8 mouse cellular contexts compared by ENCODE assay signal in genomic region chr6:54326671-54327625, GRCm38 (mm10). TPM values are rescaled to one million over a fixed set of nuclear protein-coding genes. Genes with fewer than 3 reads are reported as not detected.
DNase-seq lines count a peak whose midpoint lies in the region; ATAC-seq and TF ChIP-seq lines count a peak whose summit lies in the region.

No protein-coding gene starts in this region.

- no peak for TF ChIP-seq CTCF in CH12.LX (conservative IDR thresholded peaks at IDR 0.05 in 1 of 2, IDR thresholded peaks at IDR 0.05 in 1 of 2; ENCODE audit: low read depth in 2 of 2, low read length in 2 of 2)
- TF ChIP-seq CTCF in brain, embryonic 14.5 days (IDR thresholded peaks at IDR 0.05; ENCODE audit: borderline replicate concordance, extremely low read depth, insufficient read depth, insufficient read length): no peak
- no peak for TF ChIP-seq CTCF in liver, embryonic 14.5 days (IDR thresholded peaks at IDR 0.05; ENCODE audit: low read depth)

- TF ChIP-seq POLR2A in CH12.LX (IDR thresholded peaks at IDR 0.05; ENCODE audit: low read depth, low read length): no peak
- TF ChIP-seq POLR2A in brain, embryonic 14.5 days (IDR thresholded peaks at IDR 0.05; ENCODE audit: borderline replicate concordance, extremely low read depth, insufficient read depth, insufficient read length, poor library complexity, severe bottlenecking): no peak

- peak overlapping the region in 1 of 3 experiments; percentile 14 for H3K4me3 ChIP-seq in CH12.LX (replicated peaks in 1 of 3; ENCODE audit: low read depth in 2 of 3, low read length in 2 of 3, poor library complexity in 1 of 3)
- peak overlapping the region; percentile 52 for H3K4me3 ChIP-seq in forebrain, embryonic 12.5 days (replicated peaks)
- H3K4me3 ChIP-seq in liver, embryonic 14.5 days (ENCODE audit: insufficient read depth in 1 of 2, low read depth in 2 of 2, low read length in 2 of 2): peak overlapping the region; percentile 44 to 47

- peak overlapping the region; percentile 41; the same call in 1 of the 2 replicates for H3K4me2 ChIP-seq in CH12.LX (ENCODE audit: insufficient read depth, low read depth, poor library complexity, severe bottlenecking)
- H3K4me2 ChIP-seq in forebrain, embryonic 12.5 days: peak overlapping the region; percentile 96
- peak overlapping the region; percentile 62 for H3K4me2 ChIP-seq in liver, embryonic 14.5 days (ENCODE audit: low read depth)

- H3K36me3 ChIP-seq in CH12.LX (replicated peaks in 1 of 2; ENCODE audit: control insufficient read depth in 1 of 2, insufficient read depth in 1 of 2, low read length in 1 of 2): no peaks in the 10 kb centered on the region
- no peaks in the 10 kb centered on the region for H3K36me3 ChIP-seq in forebrain, embryonic 12.5 days (replicated peaks)
- no peaks in the 10 kb centered on the region for H3K36me3 ChIP-seq in liver, embryonic 14.5 days (replicated peaks; ENCODE audit: control insufficient read depth, insufficient read depth, low read depth)

- in situ Hi-C loops in CH12.LX (cut with MboI; ENCODE audit: low pct_ligation_motif_present, low pct_unique_long_range_greater_than_20kb, low sequenced_read_pairs): no loop called here

- TF ChIP-seq RAD21 in CH12.LX (IDR thresholded peaks at IDR 0.05; ENCODE audit: low read depth, low read length): no peak

- intact Hi-C loops in heart, postnatal 14 days (cut with DNase I): no loop called here

- no peak for TF ChIP-seq EP300 in CH12.LX (IDR thresholded peaks at IDR 0.05; ENCODE audit: low read length)
- no peak for TF ChIP-seq EP300 in liver, embryonic 14.5 days (IDR thresholded peaks at IDR 0.05; ENCODE audit: low read depth)

- peaks cover 0 to 18% of the 10 kb centered on the region in 2 experiments; a peak in 2 of 4 replicates for H3K4me1 ChIP-seq in CH12.LX (ENCODE audit: control insufficient read depth in 1 of 2, insufficient read depth in 2 of 2)
- peaks cover 21% of the 10 kb centered on the region for H3K4me1 ChIP-seq in forebrain, embryonic 12.5 days
- no peaks in the 10 kb centered on the region; a peak in 1 of 4 replicates for H3K4me1 ChIP-seq in liver, embryonic 14.5 days (replicated peaks; ENCODE audit: control insufficient read depth in 2 of 2, insufficient read depth in 2 of 2, low read length in 1 of 2)

- H3K9ac ChIP-seq in CH12.LX (ENCODE audit: insufficient read depth, low read depth): no peak overlapping the region
- peak overlapping the region; percentile 47 for H3K9ac ChIP-seq in forebrain, embryonic 12.5 days
- H3K9ac ChIP-seq in liver, embryonic 14.5 days (replicated peaks): no peak overlapping the region

- dilution Hi-C loops in CH12.LX (cut with MboI; ENCODE audit: extremely low pct_ligation_motif_present, extremely low pct_unique_long_range_greater_than_20kb, low sequenced_read_pairs): no loop called here

- H3K79me2 ChIP-seq in CH12.LX (replicated peaks; ENCODE audit: control insufficient read depth, extremely low read depth, insufficient read depth, poor library complexity, severe bottlenecking): no peaks in the 10 kb centered on the region

- no peaks in the 10 kb centered on the region for H3K27me3 ChIP-seq in CH12.LX (replicated peaks)
- peaks cover 57% of the 10 kb centered on the region for H3K27me3 ChIP-seq in forebrain, embryonic 12.5 days
- H3K27me3 ChIP-seq in liver, embryonic 14.5 days (ENCODE audit: control insufficient read depth, insufficient read depth, low read length): peaks cover 16% of the 10 kb centered on the region

- under 1% methylated on average over 53 of the region's 53 CpGs for WGBS in forebrain, embryonic 12.5 days
- 1% methylated on average over 53 of the region's 53 CpGs for WGBS in liver, embryonic 14.5 days (ENCODE audit: insufficient replicate concordance)

- peak; percentile 61; the same call in 1 of the 2 replicates for ATAC-seq in forebrain, embryonic 12.5 days (ENCODE audit: low FRiP score)
- ATAC-seq in liver, embryonic 14.5 days (ENCODE audit: insufficient read depth): peak; percentile 45; the same call in 1 of the 2 replicates

- DNase-seq in CH12.LX (ENCODE audit: extremely low read depth): no peak
- peak; percentile 78 for DNase-seq in brain, embryonic 14.5 days (ENCODE audit: low read depth)
- DNase-seq in heart, postnatal 14 days: peak; percentile 38 to 57
- DNase-seq in kidney, postnatal 36 days: peak; percentile 87 to 90
- peak in 1 of 3 experiments; percentile 11 for DNase-seq in liver, embryonic 14.5 days (ENCODE audit: low read depth in 3 of 3, low spot score in 3 of 3)
- DNase-seq in neural tube, embryonic 10.5 days (ENCODE audit: extremely low spot score, low spot score): peak; percentile 70
- peak; percentile 34 for DNase-seq in thymus, postnatal 4 days

- no peak overlapping the region for H3K27ac ChIP-seq in CH12.LX (ENCODE audit: insufficient read depth, low read depth)
- 0 out of 2 replicates have a peak overlapping the region, but pooled peaks have one; percentile 19 for H3K27ac ChIP-seq in forebrain, embryonic 12.5 days
- no peak overlapping the region for H3K27ac ChIP-seq in liver, embryonic 14.5 days

- no peaks in the 10 kb centered on the region for H3K9me3 ChIP-seq in CH12.LX (replicated peaks; ENCODE audit: low read length)
- no peaks in the 10 kb centered on the region for H3K9me3 ChIP-seq in forebrain, embryonic 12.5 days
- no peaks in the 10 kb centered on the region for H3K9me3 ChIP-seq in liver, embryonic 14.5 days (ENCODE audit: control insufficient read depth, low read length)

TF ChIP-seq in CH12.LX, 34 proteins besides CTCF, POLR2A, EP300 and RAD21:
- TF ChIP-seq HCFC1 (IDR thresholded peaks at IDR 0.05; ENCODE audit: low read depth, low read length): no peak
- TF ChIP-seq POLR2AphosphoS2 (IDR thresholded peaks at IDR 0.05; ENCODE audit: low read depth, low read length): no peak
- no peak for TF ChIP-seq ETS1 (conservative IDR thresholded peaks at IDR 0.05; ENCODE audit: low read depth, low read length)
- no peak for TF ChIP-seq JUN (IDR thresholded peaks at IDR 0.05; ENCODE audit: insufficient read depth, low read depth, low read length)
- TF ChIP-seq ZNF384 (IDR thresholded peaks at IDR 0.05; ENCODE audit: low read depth, low read length): no peak
- no peak for TF ChIP-seq USF2 (conservative IDR thresholded peaks at IDR 0.05; ENCODE audit: low read depth, low read length)
- TF ChIP-seq GABPA (IDR thresholded peaks at IDR 0.05; ENCODE audit: insufficient replicate concordance, low read depth, low read length): no peak
- no peak for TF ChIP-seq E2F4 (IDR thresholded peaks at IDR 0.05; ENCODE audit: insufficient replicate concordance, low read depth, low read length)
- no peak for TF ChIP-seq ZMIZ1 (IDR thresholded peaks at IDR 0.05; ENCODE audit: low read depth, low read length)
- no peak for TF ChIP-seq NELFE (IDR thresholded peaks at IDR 0.05; ENCODE audit: low read depth, low read length)
- no peak for TF ChIP-seq MAZ (IDR thresholded peaks at IDR 0.05; ENCODE audit: low read depth, low read length)
- no peak for TF ChIP-seq SIN3A (IDR thresholded peaks at IDR 0.05; ENCODE audit: low read length)
- no peak for TF ChIP-seq MYC (IDR thresholded peaks at IDR 0.05; ENCODE audit: low read depth, low read length)
- no peak for TF ChIP-seq PAX5 (IDR thresholded peaks at IDR 0.05; ENCODE audit: low read length)
- TF ChIP-seq NRF1 (IDR thresholded peaks at IDR 0.05; ENCODE audit: low read depth, low read length): no peak
- TF ChIP-seq ZC3H11A (IDR thresholded peaks at IDR 0.05; ENCODE audit: low read depth, low read length): no peak
- no peak for TF ChIP-seq CHD2 (IDR thresholded peaks at IDR 0.05; ENCODE audit: low read length)
- TF ChIP-seq IRF4 (IDR thresholded peaks at IDR 0.05; ENCODE audit: low read depth, low read length): no peak
- no peak for TF ChIP-seq ELF1 (IDR thresholded peaks at IDR 0.05; ENCODE audit: low read depth, low read length)

RNA-seq across cellular contexts. Expression of gene Prr15, which starts 1.3 kb away (rescaled TPM):
- total RNA-seq in CH12.LX (2012; rRNA removed) (not detected in 2 replicates), CH12.LX (2014; rRNA removed) (not detected in 2 replicates)
- polyA plus RNA-seq in CH12.LX (2012; ENCODE audit: insufficient read length, low read depth): not detected in 2 replicates
- polyA plus RNA-seq in brain, embryonic 14.5 days (2012; rRNA removed): 1.6 and 1.8 TPM in 2 replicates
- 7.8 and 8.8 TPM in 2 replicates for polyA plus RNA-seq in forebrain, embryonic 12.5 days (2016; fragmentation: Nextera tagmentation; extraction: Ambion mirVana)
- 1 to 10 TPM; 2.4 to 2.9 TPM for total RNA-seq in heart, postnatal 14 days (2021)
- 0.33 and 0.39 TPM in 2 replicates for polyA plus RNA-seq in liver, embryonic 14.5 days (2012; rRNA removed)
- polyA plus RNA-seq in liver, embryonic 14.5 days (2014; fragmentation: Nextera tagmentation; extraction: Ambion mirVana): 0.53 and 0.66 TPM in 2 replicates

Comparison
In these comparisons a context has a peak if more than half of its experiments do, and no peak if none do; other contexts are left out.
1. H3K4me2 ChIP-seq: peak in every context shown above with its lines; median percentile 96 in forebrain, embryonic 12.5 days; 62 in liver, embryonic 14.5 days; 41 in CH12.LX.